Mouse (Mus musculus) adrenal gland, postnatal 4 days (tissue): ENCODE results near the gene Dtx2. TPM values are rescaled to one million over a fixed set of nuclear protein-coding genes. Genes with fewer than 3 reads are reported as not detected.

Experiments
- DNase-seq, 2 experiments: peaks; one replicate each; pipeline ENCODE4 v3.0.0; 2021 to 2022; ENCODE audit warnings: low spot score in 2 of 2, mixed read lengths in 2 of 2
- total RNA-seq, 2 experiments: library from RNA; stranded (reverse); gene quantifications; 2 replicates each; pipeline ENCODE4 v1.2.3; 2021

The Dtx2 gene
- total RNA-seq, 2 experiments from 2014 or later: 18.6 to 19.0 TPM

GRCm38 (mm10) chr5:135971876-135972275 is 22.7 kb upstream of the Dtx2 start:
- no peak for DNase-seq

GRCm38 (mm10) chr5:135974365-135974764 is 20.2 kb upstream of the Dtx2 start, which contains the start of gene Ssc4d:
TSS of gene Ssc4d (minus strand) at chr5:135974531.
- no peak for DNase-seq

- DNase-seq: no peak
Measured at GRCm38 (mm10) chr5:135975893-135976668, 18.5 kb upstream of the Dtx2 start.

- no peak for DNase-seq
Measured at GRCm38 (mm10) chr5:135979381-135979780, 15.2 kb upstream of the Dtx2 start.

- no peak for DNase-seq
Measured at GRCm38 (mm10) chr5:135979904-135980303, 14.7 kb upstream of the Dtx2 start, which contains the start of gene Zp3. TSS of gene Zp3 (plus strand) at chr5:135980099.

GRCm38 (mm10) chr5:135982398-135982797 is 12.2 kb upstream of the Dtx2 start:
- DNase-seq: peak in 1 of 2 experiments; percentile 19

GRCm38 (mm10) chr5:135984546-135985044 is 10.0 kb upstream of the Dtx2 start:
- DNase-seq: no peak

- DNase-seq: no peak
Measured at GRCm38 (mm10) chr5:135987248-135987647, 7.4 kb upstream of the Dtx2 start.

GRCm38 (mm10) chr5:135990601-135991000 is 4.0 kb upstream of the Dtx2 start:
- no peak for DNase-seq

GRCm38 (mm10) chr5:135993381-135993965 is 1.1 kb upstream of the Dtx2 start:
- no peak for DNase-seq

- no peak for DNase-seq
Measured at GRCm38 (mm10) chr5:135994335-135994724, 270 bp upstream of the Dtx2 start.

GRCm38 (mm10) chr5:135996162-135996561 is 1.6 kb downstream of the Dtx2 start:
- DNase-seq: no peak

- DNase-seq: no peak
Measured at GRCm38 (mm10) chr5:136001222-136001621, 6.6 kb downstream of the Dtx2 start.

- DNase-seq: no peak
Measured at GRCm38 (mm10) chr5:136002325-136002724, 7.7 kb downstream of the Dtx2 start.

- no peak for DNase-seq
Measured at GRCm38 (mm10) chr5:136002751-136003151, 8.2 kb downstream of the Dtx2 start.

GRCm38 (mm10) chr5:136004537-136004936 is 9.9 kb downstream of the Dtx2 start:
- no peak for DNase-seq

GRCm38 (mm10) chr5:136007745-136008144 is 13.1 kb downstream of the Dtx2 start:
- no peak for DNase-seq

GRCm38 (mm10) chr5:136014877-136015276 is 20.3 kb downstream of the Dtx2 start:
- no peak for DNase-seq

- DNase-seq: no peak
Measured at GRCm38 (mm10) chr5:136015586-136015985, 21.0 kb downstream of the Dtx2 start.

- DNase-seq: peak in 1 of 2 experiments; percentile 25
Measured at GRCm38 (mm10) chr5:136016014-136016876, 21.6 kb downstream of the Dtx2 start.

- DNase-seq: no peak
Measured at GRCm38 (mm10) chr5:136017262-136017661, 22.7 kb downstream of the Dtx2 start.
